Mouse (Mus musculus): ENCODE measurements around the gene Lrrk1. TPM values are rescaled to one million over a fixed set of nuclear protein-coding genes. Genes with fewer than 3 reads are reported as not detected.
A peak's percentile ranks its signal among the peaks of the same experiment; 100 is the strongest.

The Lrrk1 gene
- polyA plus RNA-seq (2012; rRNA removed) = 18.9 and 23.1 TPM in 2 replicates

DNA sequence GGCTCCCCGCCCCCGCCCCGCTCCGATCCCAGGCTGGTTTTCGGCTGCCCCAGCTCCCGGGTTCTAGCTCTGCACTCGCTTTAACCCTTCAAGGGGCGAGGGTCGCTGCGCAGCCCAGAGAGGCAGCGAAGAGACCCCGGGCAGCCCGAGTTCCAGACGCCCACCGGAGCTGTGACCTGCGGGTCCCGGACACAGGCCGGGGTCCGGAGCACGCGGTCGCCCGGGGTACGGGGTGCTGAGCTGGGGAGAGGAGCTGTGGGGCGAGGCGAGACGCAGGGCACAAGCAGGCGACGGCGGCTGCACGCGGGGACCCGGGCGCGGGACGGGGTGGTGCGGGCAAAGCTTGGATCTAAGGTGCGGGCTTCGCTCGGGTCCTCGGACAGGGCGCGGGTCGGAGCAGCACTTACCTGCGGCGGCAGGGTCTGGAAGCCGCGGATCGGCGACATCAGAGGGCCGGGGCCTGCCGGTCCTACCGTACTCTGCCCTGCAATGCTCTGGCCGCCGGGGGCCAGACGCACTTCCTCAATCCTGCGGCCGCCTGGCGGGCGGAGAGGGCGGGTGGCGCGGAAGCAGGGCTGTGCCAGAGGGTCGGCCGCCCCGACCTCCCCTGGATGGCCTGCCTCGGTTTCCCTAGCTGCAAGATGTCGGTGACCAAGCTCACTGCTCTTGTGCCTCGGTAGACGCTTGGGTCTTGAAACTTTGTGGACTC is at the start of gene Lrrk1:
Gene Lrrk1, minus strand, starts transcription at position 538 of the 709 bp plus-strand sequence.
- Histone ChIP-seq H3K27ac (ENCODE audit: insufficient read depth, low read depth, low read length) (peak within 1 kb of the TSS; percentile 90), H3K4me3 (ENCODE audit: low read depth, low read length) (peak within 1 kb of the TSS; percentile 79), H3K4me1 (ENCODE audit: control insufficient read depth, insufficient read depth, insufficient read length, low read length) (peaks cover 12% of the 10 kb centered on the region), H3K27me3 (ENCODE audit: control insufficient read depth, insufficient read depth, low read length) (no peaks in the 10 kb centered on the region), H3K36me3 (ENCODE audit: control insufficient read depth, insufficient read depth, low read length) (no peaks in the 10 kb centered on the region)
- TF ChIP-seq POLR2A (IDR thresholded peaks at IDR 0.05; ENCODE audit: low read depth, low read length) (peak; percentile 86), CTCF (IDR thresholded peaks at IDR 0.05; ENCODE audit: extremely low read depth, insufficient read length, insufficient replicate concordance, low read depth, low read length) (peak; percentile 41; the same call in 1 of the 2 replicates)
- WGBS = under 1% methylated on average over 70 of the region's 70 CpGs

- TF ChIP-seq CTCF (IDR thresholded peaks at IDR 0.05; ENCODE audit: extremely low read depth, insufficient read length, insufficient replicate concordance, low read depth, low read length) = peak; percentile 70; the same call in 1 of the 2 replicates
- TF ChIP-seq POLR2A (IDR thresholded peaks at IDR 0.05; ENCODE audit: low read depth, low read length) = no peak
- WGBS = 34% methylated on average over 10 of the region's 10 CpGs
- H3K27ac ChIP-seq (ENCODE audit: insufficient read depth, low read depth, low read length) = no peak overlapping the region
Observed at GRCm38 (mm10) chr7:66434453-66434935, 46.3 kb upstream of the Lrrk1 start.

GRCm38 (mm10) chr7:66427437-66428161 is 39.4 kb upstream of the Lrrk1 start, which contains the start of gene Aldh1a3:
Gene Aldh1a3, minus strand, starts transcription at chr7:66427517.
- H3K36me3 ChIP-seq (ENCODE audit: control insufficient read depth, insufficient read depth, low read length) = no peaks in the 10 kb centered on the region
- 1% methylated on average over 53 of the region's 56 CpGs for WGBS
- H3K4me3 ChIP-seq (ENCODE audit: low read depth, low read length) = peak within 1 kb of the TSS; percentile 59
- peaks cover 4% of the 10 kb centered on the region for H3K4me1 ChIP-seq (ENCODE audit: control insufficient read depth, insufficient read depth, insufficient read length, low read length)
- H3K27ac ChIP-seq (ENCODE audit: insufficient read depth, low read depth, low read length) = peak within 1 kb of the TSS; percentile 11; the same call in 1 of the 2 replicates
- peak; percentile 50; the same call in 1 of the 2 replicates for TF ChIP-seq POLR2A (IDR thresholded peaks at IDR 0.05; ENCODE audit: low read depth, low read length)
- TF ChIP-seq CTCF (IDR thresholded peaks at IDR 0.05; ENCODE audit: extremely low read depth, insufficient read length, insufficient replicate concordance, low read depth, low read length) = no peak
- H3K27me3 ChIP-seq (ENCODE audit: control insufficient read depth, insufficient read depth, low read length) = peaks cover 33% of the 10 kb centered on the region

More at GRCm38 (mm10) chr7:66434453-66434935, 46.3 kb upstream of the Lrrk1 start:
- Histone ChIP-seq H3K36me3 (ENCODE audit: control insufficient read depth, insufficient read depth, low read length) (no peaks in the 10 kb centered on the region), H3K4me3 (ENCODE audit: low read depth, low read length) (no peak overlapping the region), H3K4me1 (ENCODE audit: control insufficient read depth, insufficient read depth, insufficient read length, low read length) (peaks cover 8% of the 10 kb centered on the region; the same call in 1 of the 2 replicates), H3K27me3 (ENCODE audit: control insufficient read depth, insufficient read depth, low read length) (no peaks in the 10 kb centered on the region)

DNA sequence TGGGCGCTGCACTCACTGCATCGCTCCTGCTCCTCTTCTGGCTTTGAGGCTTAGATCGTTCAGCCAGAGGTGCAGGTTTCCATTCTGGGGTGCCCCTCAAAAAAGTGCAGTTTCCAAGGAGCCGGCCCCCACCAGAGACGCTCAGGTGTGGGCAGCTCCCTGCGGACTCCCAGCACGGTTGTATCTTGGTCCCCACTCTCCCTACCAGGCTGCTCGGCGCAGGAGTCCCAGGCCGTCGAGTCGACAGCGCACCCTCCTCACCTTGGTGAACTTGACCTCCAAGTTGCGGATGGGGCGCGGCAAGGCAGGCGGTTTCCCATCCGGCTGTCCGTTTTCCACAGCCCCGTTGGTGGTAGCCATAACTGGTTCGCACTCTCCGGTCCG is 38.9 kb upstream of the Lrrk1 start:
- Histone ChIP-seq H3K36me3 (ENCODE audit: control insufficient read depth, insufficient read depth, low read length) (no peaks in the 10 kb centered on the region), H3K4me1 (ENCODE audit: control insufficient read depth, insufficient read depth, insufficient read length, low read length) (peaks cover 4% of the 10 kb centered on the region), H3K4me3 (ENCODE audit: low read depth, low read length) (peak overlapping the region; percentile 59), H3K27me3 (ENCODE audit: control insufficient read depth, insufficient read depth, low read length) (peaks cover 33% of the 10 kb centered on the region), H3K27ac (ENCODE audit: insufficient read depth, low read depth, low read length) (peak overlapping the region; percentile 2; the same call in 1 of the 2 replicates)
- TF ChIP-seq POLR2A (IDR thresholded peaks at IDR 0.05; ENCODE audit: low read depth, low read length) = no peak
- TF ChIP-seq CTCF (IDR thresholded peaks at IDR 0.05; ENCODE audit: extremely low read depth, insufficient read length, insufficient replicate concordance, low read depth, low read length) = no peak
- 3% methylated on average over 23 of the region's 23 CpGs for WGBS

DNA sequence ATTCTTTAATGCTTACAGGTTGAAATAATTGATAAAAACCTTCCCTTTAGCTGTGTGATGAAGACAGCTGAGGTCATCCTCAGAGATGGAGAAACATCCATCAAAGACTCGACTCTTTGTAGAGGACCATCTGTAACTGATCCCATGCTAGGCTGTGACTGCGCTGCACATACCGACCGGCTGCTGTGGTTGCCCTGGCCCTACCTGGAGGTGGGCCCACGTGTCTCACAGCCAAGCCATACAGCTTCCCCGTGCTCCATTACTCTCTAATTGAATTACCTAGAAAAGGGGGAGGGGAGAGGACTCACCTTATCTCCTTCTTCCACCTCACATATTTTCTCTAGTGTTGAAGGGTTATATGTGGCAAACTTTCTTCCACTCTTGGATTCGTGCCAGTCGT is 33.8 kb upstream of the Lrrk1 start:
- 68% methylated on average over 8 of the region's 8 CpGs for WGBS
- TF ChIP-seq POLR2A (IDR thresholded peaks at IDR 0.05; ENCODE audit: low read depth, low read length) = no peak
- no peak overlapping the region for H3K4me3 ChIP-seq (ENCODE audit: low read depth, low read length)

GRCm38 (mm10) chr7:66418981-66419380 is 30.8 kb upstream of the Lrrk1 start:
- WGBS = 33% methylated on average over 12 of the region's 12 CpGs
- no peaks in the 10 kb centered on the region for H3K27me3 ChIP-seq (ENCODE audit: control insufficient read depth, insufficient read depth, low read length)
- H3K4me1 ChIP-seq (ENCODE audit: control insufficient read depth, insufficient read depth, insufficient read length, low read length) = no peaks in the 10 kb centered on the region
- TF ChIP-seq CTCF (IDR thresholded peaks at IDR 0.05; ENCODE audit: extremely low read depth, insufficient read length, insufficient replicate concordance, low read depth, low read length) (no peak), POLR2A (IDR thresholded peaks at IDR 0.05; ENCODE audit: low read depth, low read length) (no peak)
- no peak overlapping the region for H3K27ac ChIP-seq (ENCODE audit: insufficient read depth, low read depth, low read length)
- H3K4me3 ChIP-seq (ENCODE audit: low read depth, low read length) = no peak overlapping the region
- no peaks in the 10 kb centered on the region; the same call in 1 of the 2 replicates for H3K36me3 ChIP-seq (ENCODE audit: control insufficient read depth, insufficient read depth, low read length)

More for the DNA sequence above, 33.8 kb upstream of the Lrrk1 start:
- no peaks in the 10 kb centered on the region; the same call in 1 of the 2 replicates for H3K36me3 ChIP-seq (ENCODE audit: control insufficient read depth, insufficient read depth, low read length)
- H3K27ac ChIP-seq (ENCODE audit: insufficient read depth, low read depth, low read length) = no peak overlapping the region
- 0 out of 2 replicates have a peak, but pooled peaks cover under 1% of the 10 kb centered on the region for H3K4me1 ChIP-seq (ENCODE audit: control insufficient read depth, insufficient read depth, insufficient read length, low read length)
- peaks cover 14% of the 10 kb centered on the region for H3K27me3 ChIP-seq (ENCODE audit: control insufficient read depth, insufficient read depth, low read length)

- Histone ChIP-seq H3K27ac (ENCODE audit: insufficient read depth, low read depth, low read length) (no peak overlapping the region), H3K4me1 (ENCODE audit: control insufficient read depth, insufficient read depth, insufficient read length, low read length) (no peaks in the 10 kb centered on the region), H3K4me3 (ENCODE audit: low read depth, low read length) (no peak overlapping the region), H3K27me3 (ENCODE audit: control insufficient read depth, insufficient read depth, low read length) (no peaks in the 10 kb centered on the region), H3K36me3 (ENCODE audit: control insufficient read depth, insufficient read depth, low read length) (no peaks in the 10 kb centered on the region; the same call in 1 of the 2 replicates)
- TF ChIP-seq CTCF (IDR thresholded peaks at IDR 0.05; ENCODE audit: extremely low read depth, insufficient read length, insufficient replicate concordance, low read depth, low read length) = no peak
- no peak for TF ChIP-seq POLR2A (IDR thresholded peaks at IDR 0.05; ENCODE audit: low read depth, low read length)
- 83% methylated on average over 4 of the region's 4 CpGs for WGBS
Observed at GRCm38 (mm10) chr7:66416829-66417228, 28.7 kb upstream of the Lrrk1 start.

Measured in small intestine, adult 2 months (tissue).